ENCODE assay signal across 8 mouse cellular contexts in the genomic region with DNA sequence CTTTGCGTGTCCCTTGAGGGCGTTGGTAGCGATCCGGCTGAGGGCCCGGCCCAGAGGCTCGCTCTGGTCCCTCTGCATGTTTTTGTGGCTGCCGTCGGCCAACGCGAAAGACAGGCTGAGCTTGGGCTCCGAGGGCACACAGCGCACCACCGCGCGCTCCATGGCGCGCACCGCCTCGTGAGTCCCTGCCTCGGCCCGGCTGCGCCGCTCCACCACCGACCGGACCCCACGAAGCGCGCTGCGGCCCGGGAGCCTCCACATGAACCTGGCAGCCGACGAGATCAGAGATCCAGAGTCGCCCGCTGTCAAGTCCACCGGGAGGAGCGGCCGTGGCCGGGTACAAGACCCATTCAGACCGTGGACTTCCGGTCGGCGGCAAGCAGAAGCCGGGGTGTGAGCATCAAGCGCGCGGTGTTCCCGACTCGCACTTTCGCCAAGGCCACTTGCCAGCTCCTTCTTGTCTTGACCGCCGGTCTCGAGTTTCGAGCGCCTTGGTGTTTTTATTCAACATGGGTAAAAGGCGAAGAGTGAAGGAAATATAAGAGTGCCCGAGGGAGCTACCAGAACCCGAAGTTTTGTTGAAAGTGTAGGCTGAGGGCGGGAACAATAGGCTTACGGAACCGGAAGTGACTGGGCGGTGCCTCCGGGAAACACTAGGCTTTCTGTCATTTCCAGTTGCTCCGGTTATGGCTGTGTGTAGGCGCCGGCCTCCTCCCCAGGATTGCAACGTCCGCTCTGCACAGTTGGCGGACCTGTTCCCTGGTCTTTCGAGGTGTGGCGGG. TPM values are rescaled to one million over a fixed set of nuclear protein-coding genes. Genes with fewer than 3 reads are reported as not detected.
DNase-seq lines count a peak whose midpoint lies in the region; ATAC-seq and TF ChIP-seq lines count a peak whose summit lies in the region.

Pde12 (minus strand) TSS at position 592 of the 782 bp plus-strand sequence.

- H3K4me2 ChIP-seq in heart, embryonic 12.5 days, result peak within 1 kb of the TSS; percentile 99
- H3K4me2 ChIP-seq in kidney, postnatal 0 days (ENCODE audit: low read length), result peak within 1 kb of the TSS; percentile 99
- H3K4me2 ChIP-seq in liver, embryonic 11.5 days, result peak within 1 kb of the TSS; percentile 98
- peak within 1 kb of the TSS; percentile 97 for H3K4me2 ChIP-seq in stomach, embryonic 14.5 days (replicated peaks; ENCODE audit: low read depth, low read length)

- H3K4me1 ChIP-seq in heart, embryonic 12.5 days (replicated peaks), result peaks cover 21% of the 10 kb centered on the region
- H3K4me1 ChIP-seq in kidney, postnatal 0 days (replicated peaks; ENCODE audit: insufficient read depth, low read length), result peaks cover 10% of the 10 kb centered on the region; the same call in 1 of the 2 replicates
- peaks cover 11% of the 10 kb centered on the region for H3K4me1 ChIP-seq in liver, embryonic 11.5 days (replicated peaks; ENCODE audit: control insufficient read depth, insufficient read depth, low read length)
- H3K4me1 ChIP-seq in stomach, embryonic 14.5 days (ENCODE audit: control insufficient read depth, insufficient read depth, low read length), result peaks cover 21% of the 10 kb centered on the region

- peak; percentile 92 for DNase-seq in CD4-positive helper T cell, adult 2 months (ENCODE audit: low read depth, low spot score)
- DNase-seq in brain, embryonic 18.5 days (ENCODE audit: low read depth, low spot score), result peak; percentile 87
- DNase-seq in kidney, postnatal 0 days (ENCODE audit: low spot score), result peak; percentile 96
- DNase-seq in liver, embryonic 11.5 days (ENCODE audit: low spot score), result peak; percentile 92
- peak; percentile 92 for DNase-seq in naive thymus-derived CD4-positive, alpha-beta T cell, adult 2 months (ENCODE audit: low read depth)

- ATAC-seq in erythroid progenitor cell, adult 5-6 weeks (replicated peaks; ENCODE audit: low FRiP score, poor library complexity, severe bottlenecking), result peak; percentile 87
- peak; percentile 89 for ATAC-seq in heart, embryonic 12.5 days (ENCODE audit: insufficient number of reproducible peaks, low FRiP score)
- ATAC-seq in kidney, postnatal 0 days (replicated peaks; ENCODE audit: low FRiP score, low read depth), result peak; percentile 89
- ATAC-seq in liver, embryonic 11.5 days (replicated peaks; ENCODE audit: low FRiP score), result peak; percentile 89
- ATAC-seq in stomach, embryonic 14.5 days (ENCODE audit: insufficient number of reproducible peaks, insufficient read depth, low FRiP score, low read depth), result peak; percentile 88

- peak within 1 kb of the TSS; percentile 85 for H3K4me3 ChIP-seq in heart, embryonic 12.5 days
- peak within 1 kb of the TSS; percentile 90 for H3K4me3 ChIP-seq in kidney, postnatal 0 days (replicated peaks; ENCODE audit: low read depth, low read length)
- H3K4me3 ChIP-seq in liver, embryonic 11.5 days (ENCODE audit: low read depth, low read length), result peak within 1 kb of the TSS; percentile 88
- peak within 1 kb of the TSS; percentile 59 for H3K4me3 ChIP-seq in stomach, embryonic 14.5 days (ENCODE audit: low read depth, low read length)

- peak within 1 kb of the TSS; percentile 77 for H3K27ac ChIP-seq in heart, embryonic 12.5 days (ENCODE audit: poor library complexity, severe bottlenecking)
- H3K27ac ChIP-seq in kidney, postnatal 0 days, result peak within 1 kb of the TSS; percentile 95
- peak within 1 kb of the TSS; percentile 77 for H3K27ac ChIP-seq in liver, embryonic 11.5 days (ENCODE audit: low read depth, low read length)
- peak within 1 kb of the TSS; percentile 89 for H3K27ac ChIP-seq in stomach, embryonic 14.5 days (ENCODE audit: low read length)

- no peaks in the 10 kb centered on the region for H3K27me3 ChIP-seq in heart, embryonic 12.5 days (replicated peaks)
- H3K27me3 ChIP-seq in kidney, postnatal 0 days (ENCODE audit: insufficient read depth, low read length), result no peaks in the 10 kb centered on the region
- H3K27me3 ChIP-seq in liver, embryonic 11.5 days (replicated peaks; ENCODE audit: control insufficient read depth, insufficient read depth, low read length), result no peaks in the 10 kb centered on the region
- H3K27me3 ChIP-seq in stomach, embryonic 14.5 days (ENCODE audit: control insufficient read depth, insufficient read depth, low read length), result no peaks in the 10 kb centered on the region

- peaks cover 17% of the 10 kb centered on the region for H3K36me3 ChIP-seq in heart, embryonic 12.5 days
- peaks cover 13% of the 10 kb centered on the region; the same call in 1 of the 2 replicates for H3K36me3 ChIP-seq in kidney, postnatal 0 days (ENCODE audit: insufficient read depth, low read length)
- H3K36me3 ChIP-seq in liver, embryonic 11.5 days (ENCODE audit: control insufficient read depth, insufficient read depth, low read length), result peaks cover 3% of the 10 kb centered on the region; the same call in 1 of the 2 replicates
- H3K36me3 ChIP-seq in stomach, embryonic 14.5 days (ENCODE audit: control insufficient read depth, insufficient read depth, low read length), result peaks cover 9% of the 10 kb centered on the region; the same call in 1 of the 2 replicates

- H3K9me3 ChIP-seq in heart, embryonic 12.5 days (replicated peaks), result no peaks in the 10 kb centered on the region
- no peaks in the 10 kb centered on the region for H3K9me3 ChIP-seq in kidney, postnatal 0 days (replicated peaks; ENCODE audit: low read length)
- no peaks in the 10 kb centered on the region for H3K9me3 ChIP-seq in liver, embryonic 11.5 days (ENCODE audit: control insufficient read depth, low read length)
- H3K9me3 ChIP-seq in stomach, embryonic 14.5 days (ENCODE audit: control insufficient read depth, low read depth, low read length), result no peaks in the 10 kb centered on the region

- WGBS in heart, embryonic 12.5 days, result under 1% methylated on average over 70 of the region's 70 CpGs
- under 1% methylated on average over 70 of the region's 70 CpGs for WGBS in kidney, postnatal 0 days
- under 1% methylated on average over 70 of the region's 70 CpGs for WGBS in liver, embryonic 11.5 days
- WGBS in stomach, embryonic 14.5 days, result under 1% methylated on average over 70 of the region's 70 CpGs

- H3K9ac ChIP-seq in heart, embryonic 12.5 days, result peak within 1 kb of the TSS; percentile 82
- H3K9ac ChIP-seq in kidney, postnatal 0 days (ENCODE audit: low read depth, low read length), result peak within 1 kb of the TSS; percentile 86
- peak within 1 kb of the TSS; percentile 82 for H3K9ac ChIP-seq in liver, embryonic 11.5 days (ENCODE audit: low read depth, low read length)
- H3K9ac ChIP-seq in stomach, embryonic 14.5 days (replicated peaks; ENCODE audit: low read depth, low read length), result peak within 1 kb of the TSS; percentile 77

- 0 out of 2 replicates have a peak, but pooled peaks have one; percentile 2 for TF ChIP-seq CTCF in kidney, postnatal 0 days (IDR thresholded peaks at IDR 0.05; ENCODE audit: low read depth)

RNA-seq across cellular contexts. Expression of gene Pde12, which starts in this region (rescaled TPM):
- 2.2 and 5.4 TPM in 2 replicates for total RNA-seq in erythroid progenitor cell, adult 5-6 weeks (2015; ENCODE audit: low replicate concordance)
- 5.9 and 7.4 TPM in 2 replicates for total RNA-seq in erythroid progenitor cell, adult 5-6 weeks (2017; ENCODE audit: low replicate concordance)
- 9.4 and 10.4 TPM in 2 replicates for polyA plus RNA-seq in heart, embryonic 12.5 days (2016; fragmentation: Nextera tagmentation; extraction: Ambion mirVana)
- 8.8 and 9.2 TPM in 2 replicates for polyA plus RNA-seq in kidney, postnatal 0 days (2015; fragmentation: Nextera tagmentation; extraction: Ambion mirVana)
- 15.1 and 16.7 TPM in 2 replicates for polyA plus RNA-seq in liver, embryonic 11.5 days (2014; fragmentation: Nextera tagmentation; extraction: Ambion mirVana)
- 9.6 and 10.5 TPM in 2 replicates for polyA plus RNA-seq in stomach, embryonic 14.5 days (2014; fragmentation: Nextera tagmentation; extraction: Ambion mirVana)

Comparison
In these comparisons a context has a peak if more than half of its experiments do, and no peak if none do; other contexts are left out.
1. Peak in every context shown above with its lines: DNase-seq, ATAC-seq, H3K4me3 ChIP-seq and H3K27ac ChIP-seq.